ENCODE assay signal across 8 mouse cellular contexts in genomic region chr1:91412286-91413029, GRCm38 (mm10). TPM values are rescaled to one million over a fixed set of nuclear protein-coding genes. Genes with fewer than 3 reads are reported as not detected.
DNase-seq lines count a peak whose midpoint lies in the region; ATAC-seq and TF ChIP-seq lines count a peak whose summit lies in the region.

No protein-coding gene starts in this region.

- H3K9ac ChIP-seq in limb, embryonic 14.5 days (ENCODE audit: low read depth, low read length, severe bottlenecking) = peak overlapping the region; percentile 75

- no peaks in the 10 kb centered on the region for H3K79me2 ChIP-seq in myocyte (ENCODE audit: control insufficient read depth, insufficient read depth)

- TF ChIP-seq POLR2A in limb, embryonic 14.5 days (IDR thresholded peaks at IDR 0.05; ENCODE audit: borderline replicate concordance, extremely low read depth, insufficient read depth, insufficient read length) = no peak
- no peak for TF ChIP-seq POLR2A in myocyte (IDR thresholded peaks at IDR 0.05; ENCODE audit: insufficient read length, low read depth)

- H3K4me3 ChIP-seq in hindbrain, embryonic 10.5 days = peak overlapping the region; percentile 78
- H3K4me3 ChIP-seq in limb, embryonic 14.5 days (replicated peaks; ENCODE audit: low read length) = peak overlapping the region; percentile 82
- H3K4me3 ChIP-seq in myocyte = peak overlapping the region; percentile 73

- H3K4me2 ChIP-seq in limb, embryonic 14.5 days (replicated peaks; ENCODE audit: low read depth, low read length, severe bottlenecking) = peak overlapping the region; percentile 99
- peak overlapping the region; percentile 85 for H3K4me2 ChIP-seq in myocyte (ENCODE audit: low read depth)

- H3K9me3 ChIP-seq in hindbrain, embryonic 10.5 days = no peaks in the 10 kb centered on the region
- H3K9me3 ChIP-seq in limb, embryonic 14.5 days (ENCODE audit: control insufficient read depth, low read length) = no peaks in the 10 kb centered on the region

- 4% methylated on average over 65 of the region's 65 CpGs for WGBS in hindbrain, embryonic 10.5 days
- 6% methylated on average over 42 of the region's 65 CpGs for WGBS in limb, embryonic 14.5 days

- peak overlapping the region; percentile 96 for H3K27ac ChIP-seq in hindbrain, embryonic 10.5 days
- H3K27ac ChIP-seq in limb, embryonic 14.5 days (replicated peaks; ENCODE audit: low read depth, low read length) = peak overlapping the region; percentile 64

- intact Hi-C loops in left cerebral cortex, postnatal 36 days (cut with DNase I) = no loop called here
- intact Hi-C loops in left cerebral cortex, postnatal 25 days (cut with DNase I) = loop anchor here (1.0 kb wide), 1 partner anchor 13 kb away; no protein-coding TSS in a partner anchor

- peak; percentile 26 to 27 for DNase-seq in left cerebral cortex, postnatal 36 days (ENCODE audit: low spot score in 2 of 2)
- DNase-seq in left cerebral cortex, postnatal 25 days (ENCODE audit: low spot score in 2 of 2) = no peak
- DNase-seq in R1 (ENCODE audit: low read depth, low spot score) = peak; percentile 21
- DNase-seq in embryo, embryonic 10.5 days (ENCODE audit: low spot score) = peak; percentile 28
- peak; percentile 44 for DNase-seq in hindbrain, embryonic 10.5 days (ENCODE audit: low spot score)
- no peak for DNase-seq in limb, embryonic 14.5 days (ENCODE audit: low spot score)
- DNase-seq in layer of hippocampus, adult 11-12 months (ENCODE audit: low spot score) = no peak

- H3K36me3 ChIP-seq in hindbrain, embryonic 10.5 days = peaks cover 19% of the 10 kb centered on the region
- H3K36me3 ChIP-seq in limb, embryonic 14.5 days (ENCODE audit: control insufficient read depth, insufficient read depth, low read length) = no peaks in the 10 kb centered on the region; the same call in 1 of the 2 replicates
- H3K36me3 ChIP-seq in myocyte (ENCODE audit: control insufficient read depth, insufficient read depth) = no peaks in the 10 kb centered on the region

- peak; percentile 27 for ATAC-seq in limb, embryonic 14.5 days (ENCODE audit: low FRiP score, low read depth)

- H3K27me3 ChIP-seq in hindbrain, embryonic 10.5 days (ENCODE audit: insufficient read depth, poor library complexity, severe bottlenecking) = peaks cover 6% of the 10 kb centered on the region
- no peaks in the 10 kb centered on the region for H3K27me3 ChIP-seq in limb, embryonic 14.5 days (ENCODE audit: control insufficient read depth, insufficient read depth, low read length)
- H3K27me3 ChIP-seq in myocyte (ENCODE audit: control insufficient read depth, insufficient read depth, insufficient read length) = no peaks in the 10 kb centered on the region

- H3K4me1 ChIP-seq in hindbrain, embryonic 10.5 days (replicated peaks) = peaks cover 62% of the 10 kb centered on the region
- peaks cover 26% of the 10 kb centered on the region for H3K4me1 ChIP-seq in limb, embryonic 14.5 days (ENCODE audit: control insufficient read depth, insufficient read depth, low read length)

- peak overlapping the region; percentile 40 for H3ac ChIP-seq in myocyte (ENCODE audit: control insufficient read depth, insufficient read length)

TF ChIP-seq in myocyte, 11 proteins besides CTCF, POLR2A, EP300 and RAD21:
- no peak for TF ChIP-seq CEBPB (IDR thresholded peaks at IDR 0.05; ENCODE audit: insufficient read depth, poor library complexity, severe bottlenecking)
- TF ChIP-seq REST (IDR thresholded peaks at IDR 0.05; ENCODE audit: insufficient read depth, insufficient read length) = no peak
- no peak for TF ChIP-seq POLR2AphosphoS2 (IDR thresholded peaks at IDR 0.05; ENCODE audit: insufficient read length, low read depth)
- no peak for TF ChIP-seq MAX (IDR thresholded peaks at IDR 0.05; ENCODE audit: low read depth)
- peak in 1 of 3 experiments; percentile 50 for TF ChIP-seq MYOD1 (IDR thresholded peaks at IDR 0.05; ENCODE audit: control insufficient read depth in 1 of 3, insufficient read length in 2 of 3, low read depth in 2 of 3)
- peak in 2 of 3 experiments; percentile 10 to 58 for TF ChIP-seq MYOG (IDR thresholded peaks at IDR 0.05; ENCODE audit: control insufficient read depth in 1 of 3, insufficient read depth in 1 of 3, insufficient read length in 2 of 3, low read depth in 2 of 3)
- TF ChIP-seq USF1 (IDR thresholded peaks at IDR 0.05; ENCODE audit: low read depth) = no peak
- no peak for TF ChIP-seq SRF (IDR thresholded peaks at IDR 0.05; ENCODE audit: control insufficient read depth, insufficient read length, low read depth)

RNA-seq across cellular contexts. Expression of gene Hes6, which starts 1.4 kb away (rescaled TPM):
- 10 to 100 TPM; 14.9 to 18.8 TPM for total RNA-seq in left cerebral cortex, postnatal 36 days (2021)
- 10 to 100 TPM; 12.4 to 13.1 TPM for total RNA-seq in left cerebral cortex, postnatal 25 days (2021)
- polyA plus RNA-seq in hindbrain, embryonic 10.5 days (2016; fragmentation: Nextera tagmentation; extraction: Ambion mirVana) = 285 and 401 TPM in 2 replicates
- 82.8 and 104 TPM in 2 replicates for polyA plus RNA-seq in limb, embryonic 14.5 days (2012; rRNA removed)
- polyA plus RNA-seq in limb, embryonic 14.5 days (2014; fragmentation: Nextera tagmentation; extraction: Ambion mirVana) = 91.0 and 91.6 TPM in 2 replicates
- 250 TPM for polyA plus RNA-seq in myocyte (2012; fragmentation: generic; extraction: Trizol)

RNA-seq across cellular contexts. Expression of gene Ilkap, which starts 13.8 kb away (rescaled TPM):
- total RNA-seq in left cerebral cortex, postnatal 36 days (2021) = 10 to 100 TPM; 54.5 to 62.4 TPM
- total RNA-seq in left cerebral cortex, postnatal 25 days (2021) = 10 to 100 TPM; 59.7 to 61.7 TPM
- 165 and 173 TPM in 2 replicates for polyA plus RNA-seq in hindbrain, embryonic 10.5 days (2016; fragmentation: Nextera tagmentation; extraction: Ambion mirVana)
- polyA plus RNA-seq in limb, embryonic 14.5 days (2012; rRNA removed) = 130 and 142 TPM in 2 replicates
- 140 and 158 TPM in 2 replicates for polyA plus RNA-seq in limb, embryonic 14.5 days (2014; fragmentation: Nextera tagmentation; extraction: Ambion mirVana)
- polyA plus RNA-seq in myocyte (2012; fragmentation: generic; extraction: Trizol) = 80.3 TPM

RNA-seq across cellular contexts. Expression of gene Erfe, which starts 46.2 kb away (rescaled TPM):
- under 1 TPM; 0.14 to 0.76 TPM for total RNA-seq in left cerebral cortex, postnatal 36 days (2021)
- under 1 TPM; 0.44 to 0.85 TPM for total RNA-seq in left cerebral cortex, postnatal 25 days (2021)
- polyA plus RNA-seq in hindbrain, embryonic 10.5 days (2016; fragmentation: Nextera tagmentation; extraction: Ambion mirVana) = 0.85 and 1.7 TPM in 2 replicates
- polyA plus RNA-seq in limb, embryonic 14.5 days (2012; rRNA removed) = 2.1 and 2.2 TPM in 2 replicates
- polyA plus RNA-seq in limb, embryonic 14.5 days (2014; fragmentation: Nextera tagmentation; extraction: Ambion mirVana) = 1.5 and 1.9 TPM in 2 replicates
- 13.1 TPM for polyA plus RNA-seq in myocyte (2012; fragmentation: generic; extraction: Trizol)

RNA-seq across cellular contexts. Expression of gene Per2, which starts 46.7 kb away (rescaled TPM):
- 10 to 100 TPM; 28.9 to 37.8 TPM for total RNA-seq in left cerebral cortex, postnatal 36 days (2021)
- total RNA-seq in left cerebral cortex, postnatal 25 days (2021) = 10 to 100 TPM; 25.3 to 30.0 TPM
- 1.9 and 2.4 TPM in 2 replicates for polyA plus RNA-seq in hindbrain, embryonic 10.5 days (2016; fragmentation: Nextera tagmentation; extraction: Ambion mirVana)
- polyA plus RNA-seq in limb, embryonic 14.5 days (2012; rRNA removed) = 8.3 and 10.5 TPM in 2 replicates
- 4.0 and 4.2 TPM in 2 replicates for polyA plus RNA-seq in limb, embryonic 14.5 days (2014; fragmentation: Nextera tagmentation; extraction: Ambion mirVana)
- 1.8 TPM for polyA plus RNA-seq in myocyte (2012; fragmentation: generic; extraction: Trizol)

Comparison
In these comparisons a context has a peak if more than half of its experiments do, and no peak if none do; other contexts are left out.
1. DNase-seq: peak in left cerebral cortex, postnatal 36 days (2 of 2), R1 (single experiment), embryo, embryonic 10.5 days (single experiment) and hindbrain, embryonic 10.5 days (single experiment); none in left cerebral cortex, postnatal 25 days (0 of 2), limb, embryonic 14.5 days (single experiment) and layer of hippocampus, adult 11-12 months (single experiment).
2. Peak in every context shown above with its lines, with median percentiles within 50 percentile points of each other: H3K4me3 ChIP-seq.